Mouse (Mus musculus) forebrain, postnatal 0 days (tissue): ENCODE measurements around the gene Snx12. TPM values are rescaled to one million over a fixed set of nuclear protein-coding genes. Genes with fewer than 3 reads are reported as not detected.
"Not testable (repeated sequence)": the region's sequence is repeated elsewhere in the genome, so short reads cannot be mapped to it uniquely, and the experiment has no call there.

Source experiments
- ATAC-seq: fragments of 200-750 bp; cut with Nextera tagmentation; 2 replicates; pipeline ENCODE4 v1.8.0; 2017; ENCODE audit warnings: mild to moderate bottlenecking, moderate library complexity
- DNase-seq: peaks from one replicate; pipeline ENCODE4 v3.0.0-alpha.2; 2015
- H3K27ac ChIP-seq: fragments of 300-500 bp; sonication (generic); 2 replicates; pipeline ENCODE4 v1.5.1; 2014; ENCODE audit warnings: low read depth, mild to moderate bottlenecking, antibody characterized with exemption, low read length, moderate library complexity, mixed read lengths
- H3K27me3 ChIP-seq: fragments of 300-500 bp; sonication (generic); 2 replicates; pipeline ENCODE4 v1.6.1; 2014; ENCODE audit warnings: mild to moderate bottlenecking, low read length, mixed read lengths; ENCODE audit not compliant: insufficient read depth
- H3K36me3 ChIP-seq: fragments of 300-500 bp; sonication (generic); 2 replicates; pipeline ENCODE4 v1.6.1; 2014; ENCODE audit warnings: mild to moderate bottlenecking, moderate library complexity; ENCODE audit not compliant: insufficient read depth
- H3K4me1 ChIP-seq: fragments of 300-500 bp; sonication (generic); 2 replicates; pipeline ENCODE4 v1.6.1; 2014; ENCODE audit warnings: antibody characterized with exemption; ENCODE audit not compliant: insufficient read depth
- H3K4me2 ChIP-seq: fragments of 300-500 bp; sonication (generic); 2 replicates; pipeline ENCODE4 v1.6.1; 2014; ENCODE audit warnings: low read depth, mild to moderate bottlenecking, moderate library complexity
- H3K4me3 ChIP-seq: fragments of 300-500 bp; sonication (generic); 2 replicates; pipeline ENCODE4 v1.5.1; 2014; ENCODE audit warnings: low read depth, low read length, mixed read lengths
- H3K9ac ChIP-seq: fragments of 300-500 bp; sonication (generic); 2 replicates; pipeline ENCODE4 v1.6.1; 2014; ENCODE audit warnings: mild to moderate bottlenecking
- H3K9me3 ChIP-seq: fragments of 300-500 bp; sonication (generic); 2 replicates; pipeline ENCODE4 v1.6.1; 2016; ENCODE audit warnings: low read length
- CTCF ChIP-seq: sonication (generic); IDR thresholded peaks from 2 replicates; pipeline ENCODE4 v1.5.1; 2016; ENCODE audit warnings: antibody characterized with exemption, control low read depth, low read depth
- WGBS: fragments of 180-500 bp; shearing (Covaris S2); extraction: QIAGEN DNeasy Blood & Tissue Kit; methylation state at CpG from one replicate; pipeline ENCODE4 v1.1.7; 2014; 5-methylcytosine and 5-hydroxymethylcytosine counted together
- polyA plus RNA-seq: library from polyadenylated mRNA; unstranded; fragments of >200 nt; fragmentation: Nextera tagmentation; extraction: Ambion mirVana; gene quantifications from 2 replicates; pipeline ENCODE4 v1.2.1, GENCODE M21; 2015
- total RNA-seq: library from RNA; depleted of rRNA; stranded (reverse); fragments of >200 nt; gene quantifications from 2 replicates; pipeline ENCODE4 v1.2.3, GENCODE M21; 2014

Snx12 gene
- total and polyA plus RNA-seq, 2 experiments from 2014 or later = 42.8 to 52.4 TPM

GRCm38 (mm10) chrX:101131992-101132791 lies 90.2 kb downstream of the Snx12 start:
- H3K4me2 ChIP-seq = peak overlapping the region; percentile 23
- H3K9me3 ChIP-seq = no peaks in the 10 kb centered on the region
- WGBS = 33% methylated on average over 12 of the region's 12 CpGs
- H3K27me3 ChIP-seq = no peaks in the 10 kb centered on the region
- ATAC-seq (peak; percentile 68), DNase-seq (peak; percentile 68)
- no peak overlapping the region for H3K9ac ChIP-seq
- H3K4me3 ChIP-seq = peak overlapping the region; percentile 11; the same call in 1 of the 2 replicates
- no peaks in the 10 kb centered on the region for H3K36me3 ChIP-seq
- peak; percentile 68 for TF ChIP-seq CTCF
- H3K4me1 ChIP-seq = no peaks in the 10 kb centered on the region
- H3K27ac ChIP-seq = no peak overlapping the region; the same call in 1 of the 2 replicates

- ATAC-seq = peak; percentile 76; the same call in 1 of the 2 replicates
- H3K4me1 ChIP-seq = no peaks in the 10 kb centered on the region
These were observed 91.4 kb downstream of the Snx12 start for GRCm38 (mm10) chrX:101131001-101131400.

DNA sequence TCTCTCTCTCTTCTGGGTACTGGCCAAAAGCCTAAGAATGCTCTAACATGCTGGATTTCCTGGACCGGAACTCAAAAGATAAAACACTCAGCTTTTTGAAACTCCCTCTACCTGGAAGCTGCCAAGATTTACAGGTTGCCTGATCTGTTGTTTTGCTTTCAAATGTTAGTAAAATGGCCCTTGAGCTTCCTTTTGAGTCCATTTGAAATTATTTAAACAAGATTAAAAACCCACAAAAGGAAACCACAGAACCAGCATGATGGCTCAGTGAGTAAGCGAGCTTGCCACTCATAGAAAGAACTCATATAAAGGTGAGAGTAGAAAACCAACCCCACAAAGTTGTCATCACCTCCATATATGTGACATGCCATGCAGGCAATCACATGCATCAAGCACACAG lies 93.8 kb downstream of the Snx12 start:
- H3K27me3 ChIP-seq = no peaks in the 10 kb centered on the region
- no peak overlapping the region for H3K4me3 ChIP-seq
- TF ChIP-seq CTCF = no peak
- H3K27ac ChIP-seq = no peak overlapping the region
- H3K36me3 ChIP-seq = no peaks in the 10 kb centered on the region
- H3K9ac ChIP-seq = no peak overlapping the region
- ATAC-seq (no peak), DNase-seq (no peak)
- H3K9me3 ChIP-seq = no peaks in the 10 kb centered on the region
- 63% methylated on average over 2 of the region's 2 CpGs for WGBS
- H3K4me1 ChIP-seq = no peaks in the 10 kb centered on the region
- no peak overlapping the region for H3K4me2 ChIP-seq

More at GRCm38 (mm10) chrX:101131001-101131400, 91.4 kb downstream of the Snx12 start:
- Histone ChIP-seq H3K36me3 (no peaks in the 10 kb centered on the region), H3K9ac (no peak overlapping the region), H3K4me3 (no peak overlapping the region), H3K27me3 (no peaks in the 10 kb centered on the region), H3K4me2 (no peak overlapping the region), H3K27ac (no peak overlapping the region), H3K9me3 (no peaks in the 10 kb centered on the region)
- peak; percentile 76 for TF ChIP-seq CTCF
- 30% methylated on average over 7 of the region's 7 CpGs for WGBS
- DNase-seq = peak; percentile 83

GRCm38 (mm10) chrX:101126977-101127376 lies 95.4 kb downstream of the Snx12 start:
- H3K9ac ChIP-seq = no peak overlapping the region
- H3K9me3 ChIP-seq = no peaks in the 10 kb centered on the region
- DNase-seq (no peak), ATAC-seq (no peak)
- H3K27me3 ChIP-seq = no peaks in the 10 kb centered on the region
- H3K4me3 ChIP-seq = no peak overlapping the region
- H3K36me3 ChIP-seq = no peaks in the 10 kb centered on the region
- no peak overlapping the region for H3K27ac ChIP-seq
- TF ChIP-seq CTCF = no peak
- no peak overlapping the region for H3K4me2 ChIP-seq
- H3K4me1 ChIP-seq = no peaks in the 10 kb centered on the region
- WGBS = 71% methylated on average over 2 of the region's 2 CpGs

DNA sequence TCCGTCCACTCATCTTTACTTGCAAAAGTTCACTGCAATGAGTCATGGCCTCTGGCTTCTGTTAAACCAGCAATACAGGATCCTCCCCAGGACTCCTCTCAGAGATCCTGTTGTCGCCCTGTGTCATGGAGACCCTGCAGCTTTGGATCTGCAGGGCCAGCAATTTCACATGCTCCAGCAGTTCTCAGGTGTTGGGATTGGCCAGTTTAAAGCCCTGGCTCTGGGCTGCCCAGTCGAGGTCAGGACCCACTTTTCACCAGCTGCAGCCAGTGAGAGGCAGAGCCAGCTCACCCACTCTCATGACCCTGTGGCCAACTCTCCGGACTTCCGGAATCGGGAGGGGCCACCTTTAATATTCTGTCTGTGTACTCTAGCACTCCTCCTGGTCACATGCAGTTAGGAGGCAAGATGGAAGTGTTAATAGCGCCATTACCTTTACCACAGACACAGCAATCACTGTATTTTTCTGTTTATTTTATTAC lies 95.8 kb downstream of the Snx12 start:
- Histone ChIP-seq H3K9me3 (no peaks in the 10 kb centered on the region), H3K4me2 (no peak overlapping the region), H3K27me3 (no peaks in the 10 kb centered on the region), H3K9ac (no peak overlapping the region), H3K27ac (no peak overlapping the region), H3K4me3 (no peak overlapping the region), H3K4me1 (no peaks in the 10 kb centered on the region), H3K36me3 (no peaks in the 10 kb centered on the region)
- TF ChIP-seq CTCF = no peak
- 75% methylated on average over 7 of the region's 7 CpGs for WGBS
- no peak for DNase-seq
- no peak for ATAC-seq

DNA sequence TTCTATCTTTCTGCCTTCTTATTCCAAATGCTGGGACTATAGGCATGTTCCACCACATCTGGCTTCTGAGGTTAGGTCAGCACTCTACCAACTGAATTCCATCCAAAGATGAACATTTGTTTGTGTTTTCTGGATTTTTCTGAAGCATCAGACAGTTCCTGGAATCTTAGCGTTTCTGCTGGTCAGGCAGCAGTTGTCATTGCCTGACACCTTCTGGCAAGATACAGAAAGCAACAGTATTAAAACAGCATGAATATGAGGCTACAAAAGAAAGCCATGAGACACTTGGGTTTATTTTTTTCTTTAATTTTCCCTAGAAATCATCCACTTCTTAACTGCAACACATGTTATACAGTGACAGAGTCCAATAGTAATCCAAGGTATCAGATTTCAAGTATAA lies 101.8 kb downstream of the Snx12 start:
- TF ChIP-seq CTCF = peak; percentile 55
- no peak overlapping the region for H3K4me3 ChIP-seq
- no peaks in the 10 kb centered on the region for H3K9me3 ChIP-seq
- H3K27me3 ChIP-seq = no peaks in the 10 kb centered on the region
- no peak; the same call in 1 of the 2 replicates for ATAC-seq
- H3K36me3 ChIP-seq = no peaks in the 10 kb centered on the region
- H3K9ac ChIP-seq = no peak overlapping the region
- no peak overlapping the region for H3K27ac ChIP-seq
- H3K4me2 ChIP-seq = no peak overlapping the region
- H3K4me1 ChIP-seq = no peaks in the 10 kb centered on the region
- peak; percentile 8 for DNase-seq
- WGBS = 35% methylated on average over 1 of the region's 1 CpGs

GRCm38 (mm10) chrX:101085920-101086319 lies 136.4 kb downstream of the Snx12 start, which contains the start of gene Slc7a3:
Slc7a3 (minus strand) TSS chrX:101086020.
- Histone ChIP-seq H3K9ac (0 out of 2 replicates have a peak within 1 kb of the TSS, but pooled peaks have one; percentile 22), H3K36me3 (no peaks in the 10 kb centered on the region), H3K4me1 (no peaks in the 10 kb centered on the region), H3K4me3 (peak within 1 kb of the TSS; percentile 35), H3K27me3 (no peaks in the 10 kb centered on the region), H3K27ac (no peak within 1 kb of the TSS), H3K9me3 (no peaks in the 10 kb centered on the region), H3K4me2 (peak within 1 kb of the TSS; percentile 49)
- WGBS = 36% methylated on average over 11 of the region's 11 CpGs
- no peak for ATAC-seq
- TF ChIP-seq CTCF = no peak
- DNase-seq = no peak

DNA sequence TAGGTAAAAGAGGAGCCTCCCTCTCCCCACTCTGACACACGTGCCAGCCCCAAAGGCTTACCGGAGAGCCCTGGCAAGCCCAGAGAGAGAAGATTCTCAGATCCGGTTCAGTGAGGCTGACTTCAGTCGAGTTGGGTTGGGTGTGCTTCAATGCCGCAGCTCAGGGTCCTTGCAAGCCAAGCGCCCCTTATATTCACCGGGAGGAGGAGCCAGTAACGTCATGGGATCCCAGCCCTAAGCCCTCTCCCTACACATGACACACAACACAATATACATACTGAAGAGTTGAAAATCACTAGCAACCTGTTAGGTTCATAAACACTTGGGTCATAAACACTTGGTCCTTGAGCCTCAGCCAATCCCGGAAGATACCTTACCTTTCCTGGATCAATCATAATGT lies 137.2 kb downstream of the Snx12 start:
- not testable (repeated sequence) for H3K27ac ChIP-seq, H3K9me3 ChIP-seq, DNase-seq, H3K9ac ChIP-seq, H3K36me3 ChIP-seq, H3K4me1 ChIP-seq, H3K27me3 ChIP-seq
- ATAC-seq = peak; percentile 72
- Histone ChIP-seq H3K4me2 (peak overlapping the region; percentile 49), H3K4me3 (peak overlapping the region; percentile 35)
- 26% methylated on average over 6 of the region's 9 CpGs for WGBS
